Mouse (Mus musculus) G1E (cell line): ENCODE results near the gene Mpv17l.
"Not testable (repeated sequence)": the region's sequence is repeated elsewhere in the genome, so short reads cannot be mapped to it uniquely, and the experiment has no call there.

Source experiments
- CTCF ChIP-seq: IDR thresholded peaks from 2 replicates; pipeline ENCODE4 v1.5.1; 2012; ENCODE audit warnings: low read depth, low read length, inconsistent platforms, mixed read lengths
- GATA1 ChIP-seq: IDR thresholded peaks from 2 replicates; pipeline ENCODE4 v1.6.1; 2012; ENCODE audit warnings: borderline replicate concordance, low read length, inconsistent platforms, mixed read lengths

- TF ChIP-seq CTCF, GATA1: not testable (repeated sequence)
Observed at GRCm38 (mm10) chr16:13922499-13922898, 19.5 kb downstream of the Mpv17l start.
